Mouse (Mus musculus): ENCODE results near the gene Arhgap19.
"Not testable (repeated sequence)": the region's sequence is repeated elsewhere in the genome, so short reads cannot be mapped to it uniquely, and the experiment has no call there.

The Arhgap19 gene

GRCm38 (mm10) chr19:41801742-41802369 lies at the start of gene Arhgap19:
Gene Arhgap19, minus strand, starts transcription at chr19:41802047.
- DNase-seq (ENCODE audit: low read depth, low spot score) = peak; percentile 96

- DNase-seq (ENCODE audit: low read depth, low spot score) = no peak
Measured at GRCm38 (mm10) chr19:41850719-41851543, 49.1 kb upstream of the Arhgap19 start.

- DNase-seq (ENCODE audit: low read depth, low spot score) = no peak
Measured at GRCm38 (mm10) chr19:41850021-41850718, 48.3 kb upstream of the Arhgap19 start.

- peak; percentile 95 for DNase-seq (ENCODE audit: low read depth, low spot score)
Measured at GRCm38 (mm10) chr19:41847992-41848851, 46.4 kb upstream of the Arhgap19 start, which contains the start of gene Frat2. Gene Frat2, minus strand, starts transcription at chr19:41848132.

- DNase-seq (ENCODE audit: low read depth, low spot score) = not testable (repeated sequence)
Measured at GRCm38 (mm10) chr19:41847614-41847991, 45.8 kb upstream of the Arhgap19 start.

- peak; percentile 57 for DNase-seq (ENCODE audit: low read depth, low spot score)
Measured at GRCm38 (mm10) chr19:41847091-41847581, 45.3 kb upstream of the Arhgap19 start.

DNA sequence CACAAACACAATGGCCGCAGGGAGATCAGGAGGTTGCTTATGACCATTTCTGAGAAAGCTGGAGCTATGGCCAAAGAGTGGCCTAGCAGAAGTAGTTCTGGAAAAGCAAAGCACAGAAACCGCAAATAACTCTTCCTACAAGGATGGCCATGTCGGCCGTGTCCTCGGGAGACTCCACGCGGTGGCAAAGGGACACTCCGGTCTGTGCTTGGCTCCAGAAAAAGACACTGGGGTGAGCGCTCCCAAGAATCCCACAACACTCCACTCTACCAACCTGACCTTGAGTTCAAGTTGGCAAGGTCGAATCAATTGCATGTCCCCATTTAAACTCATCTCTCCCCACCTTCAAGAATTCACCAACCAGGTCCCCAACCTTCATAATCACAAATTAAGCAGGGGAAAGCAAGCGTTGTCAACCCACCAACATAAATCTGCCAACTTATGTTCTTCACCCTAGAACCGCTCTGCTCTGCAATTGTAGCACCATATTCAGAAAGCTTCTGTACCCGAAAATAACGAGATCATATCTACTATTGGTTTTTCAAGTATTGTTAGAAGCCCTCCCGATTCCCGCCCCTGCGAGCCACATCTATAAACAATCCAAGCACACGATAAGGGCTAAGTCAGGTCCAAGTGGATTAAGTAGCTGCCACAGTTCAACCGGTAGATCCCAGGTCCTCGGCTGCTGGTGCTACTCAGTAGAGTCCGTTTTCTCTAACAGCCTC lies 44.7 kb upstream of the Arhgap19 start:
- DNase-seq (ENCODE audit: low read depth, low spot score) = no peak

DNA sequence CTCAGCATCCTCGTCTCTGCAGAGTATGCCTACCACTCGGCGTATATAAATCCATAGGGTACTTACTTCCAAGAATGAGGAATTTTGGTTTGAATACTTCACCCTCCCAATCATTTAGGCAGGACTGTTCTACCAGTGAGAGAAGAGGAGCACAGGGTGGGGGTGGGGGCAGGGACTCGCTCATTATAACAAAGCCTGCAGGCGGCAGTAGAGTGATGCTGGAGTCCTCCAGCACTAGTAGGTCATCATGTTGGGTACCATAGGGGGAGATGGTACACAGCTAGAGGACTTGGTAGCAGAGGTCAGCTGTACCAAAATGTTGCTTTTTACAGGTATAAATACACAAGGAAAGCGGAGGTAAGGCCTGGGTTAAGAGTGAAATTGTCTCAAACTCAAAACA lies 42.5 kb upstream of the Arhgap19 start:
- peak; percentile 65 for DNase-seq (ENCODE audit: low read depth, low spot score)

DNA sequence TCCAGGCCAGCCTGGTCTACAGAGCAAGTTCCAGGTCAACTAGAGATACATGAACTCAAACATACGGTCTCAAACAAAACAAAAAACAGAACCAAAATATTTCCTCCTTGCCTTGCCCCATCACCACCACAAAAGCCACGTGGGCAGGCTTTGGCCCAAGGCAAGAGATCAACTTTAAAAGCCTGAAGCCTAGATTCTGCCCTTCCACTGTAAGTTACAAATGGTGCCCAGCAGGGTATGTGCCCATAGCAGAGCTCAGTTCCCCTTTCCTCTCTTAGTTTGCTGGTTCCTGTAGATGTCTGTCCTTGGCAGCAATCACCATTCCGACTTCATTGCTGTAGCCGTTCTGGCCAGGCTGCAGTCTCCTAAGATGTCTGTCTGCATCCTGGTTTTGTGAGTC lies 40.9 kb upstream of the Arhgap19 start:
- DNase-seq (ENCODE audit: low read depth, low spot score) = no peak

- no peak for DNase-seq (ENCODE audit: low read depth, low spot score)
Measured at GRCm38 (mm10) chr19:41842196-41842595, 40.3 kb upstream of the Arhgap19 start.

- DNase-seq (ENCODE audit: low read depth, low spot score) = no peak
Measured at GRCm38 (mm10) chr19:41841105-41841750, 39.4 kb upstream of the Arhgap19 start.

- DNase-seq (ENCODE audit: low read depth, low spot score) = no peak
Measured at GRCm38 (mm10) chr19:41839685-41840084, 37.8 kb upstream of the Arhgap19 start.

- no peak for DNase-seq (ENCODE audit: low read depth, low spot score)
Measured at GRCm38 (mm10) chr19:41838808-41839207, 37.0 kb upstream of the Arhgap19 start.

- no peak for DNase-seq (ENCODE audit: low read depth, low spot score)
Measured at GRCm38 (mm10) chr19:41837917-41838261, 36.0 kb upstream of the Arhgap19 start.

DNA sequence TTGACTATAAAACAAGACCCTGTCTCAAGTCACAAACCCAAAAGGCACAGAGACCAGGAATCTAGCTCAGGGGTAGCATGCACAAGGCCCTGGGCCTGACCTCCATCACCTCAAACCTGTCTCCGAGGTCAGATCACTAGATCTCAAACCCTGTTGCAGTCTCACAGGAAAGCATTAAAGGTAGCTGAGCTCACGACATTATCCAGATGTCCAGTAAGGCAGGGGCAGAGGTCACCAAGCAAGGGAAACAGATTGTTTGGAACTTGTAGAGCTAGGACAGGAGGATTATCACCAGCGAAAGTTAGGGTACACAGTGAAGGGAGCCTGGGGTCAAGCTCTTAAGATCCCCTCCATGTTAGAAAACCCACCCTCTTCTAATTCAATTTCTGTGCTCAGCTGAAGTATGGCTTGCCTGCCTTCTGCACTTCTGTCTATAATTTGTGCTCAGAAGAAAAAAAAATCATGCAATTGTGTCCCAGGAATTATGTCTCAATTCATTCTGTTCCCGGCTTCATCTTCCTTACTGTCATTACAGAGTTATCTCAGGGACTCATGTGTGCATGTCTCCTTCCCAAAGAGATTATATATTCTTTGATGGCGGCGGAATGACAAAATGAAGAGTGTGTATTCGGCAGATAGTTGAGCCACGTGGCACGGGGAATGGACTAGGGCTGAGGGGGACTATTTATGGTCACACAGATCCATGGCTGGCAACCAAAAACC lies 35.5 kb upstream of the Arhgap19 start:
- DNase-seq (ENCODE audit: low read depth, low spot score) = no peak

GRCm38 (mm10) chr19:41836719-41837118 lies 34.9 kb upstream of the Arhgap19 start:
- no peak for DNase-seq (ENCODE audit: low read depth, low spot score)

GRCm38 (mm10) chr19:41835816-41836215 lies 34.0 kb upstream of the Arhgap19 start:
- no peak for DNase-seq (ENCODE audit: low read depth, low spot score)

DNA sequence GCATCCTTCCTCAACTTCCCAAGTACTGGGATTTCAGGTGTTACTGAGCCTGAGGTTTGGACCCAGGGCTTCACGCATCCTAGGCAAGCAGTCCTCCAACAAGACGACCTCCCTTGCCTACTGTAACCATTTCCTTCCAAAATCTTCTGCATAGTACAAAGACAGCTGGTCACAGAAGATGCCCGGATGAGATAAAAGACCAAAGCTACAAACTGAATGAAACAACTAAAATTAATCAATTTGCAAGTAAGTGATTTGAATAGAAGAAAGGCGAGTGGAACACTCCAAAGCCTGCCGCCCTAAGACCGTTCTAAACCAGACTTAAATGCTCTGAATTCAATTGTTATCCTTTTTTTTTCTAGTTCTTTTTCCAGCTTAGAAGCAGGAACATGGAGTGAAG lies 33.6 kb upstream of the Arhgap19 start:
- DNase-seq (ENCODE audit: low read depth, low spot score) = no peak

DNA sequence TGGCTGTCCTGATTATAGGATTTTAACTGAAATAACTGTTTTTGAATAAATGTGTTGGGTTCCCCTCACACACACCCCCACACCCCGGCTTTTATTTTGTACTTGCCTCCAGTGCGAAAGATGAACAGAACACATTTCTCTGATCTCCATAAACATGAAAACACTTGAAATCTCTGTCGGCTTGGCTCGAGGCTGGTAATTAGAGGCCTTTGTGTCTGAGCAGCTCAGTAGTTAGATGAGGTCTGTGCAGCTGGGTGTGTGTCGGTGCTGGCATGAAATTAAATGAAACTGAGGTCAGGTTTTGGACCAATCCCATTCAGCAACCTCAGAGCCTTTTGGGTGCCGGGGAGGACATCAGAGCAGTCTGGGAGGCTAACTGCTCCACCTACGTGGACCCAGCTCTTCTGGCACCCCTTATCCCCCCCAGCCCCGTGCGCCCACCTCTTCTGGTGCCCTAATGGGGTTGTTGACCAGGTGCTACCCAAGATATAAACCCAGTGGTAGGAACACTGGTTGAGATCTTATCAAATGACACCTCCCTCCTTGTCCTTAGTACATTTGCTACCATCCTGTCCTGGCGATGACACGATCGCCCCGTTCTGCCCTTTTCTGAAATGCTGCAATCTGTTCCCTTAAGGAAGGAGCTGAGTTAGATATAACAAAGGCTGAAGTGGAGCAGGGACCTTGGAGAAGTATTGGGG lies 30.8 kb upstream of the Arhgap19 start:
- DNase-seq (ENCODE audit: low read depth, low spot score) = no peak
